Mouse (Mus musculus) stomach, embryonic 15.5 days (tissue): ENCODE measurements around the gene Enho. TPM values are rescaled to one million over a fixed set of nuclear protein-coding genes. Genes with fewer than 3 reads are reported as not detected.
A peak's percentile ranks its signal among the peaks of the same experiment; 100 is the strongest.

Experiments used
- ATAC-seq: fragments of 200-750 bp; cut with Nextera tagmentation; 2 replicates; pipeline ENCODE4 v1.8.0; 2017; ENCODE audit warnings: low read depth, moderate number of reproducible peaks, moderate TSS enrichment; ENCODE audit not compliant: insufficient read depth, low FRiP score
- H3K27ac ChIP-seq: fragments of 300-500 bp; sonication (generic); 2 replicates; pipeline ENCODE4 v1.5.1; 2015; ENCODE audit warnings: mild to moderate bottlenecking, inconsistent platforms
- H3K27me3 ChIP-seq: fragments of 300-500 bp; sonication (generic); replicated peaks from 2 replicates; pipeline ENCODE4 v1.6.1; 2015; ENCODE audit warnings: inconsistent platforms
- H3K36me3 ChIP-seq: fragments of 300-500 bp; sonication (generic); 2 replicates; pipeline ENCODE4 v1.6.1; 2015; ENCODE audit warnings: inconsistent platforms
- H3K4me1 ChIP-seq: fragments of 300-500 bp; sonication (generic); 2 replicates; pipeline ENCODE4 v1.6.1; 2015; ENCODE audit warnings: inconsistent platforms
- H3K4me2 ChIP-seq: fragments of 300-500 bp; sonication (generic); 2 replicates; pipeline ENCODE4 v1.6.1; 2015; ENCODE audit warnings: mild to moderate bottlenecking, inconsistent platforms
- H3K4me3 ChIP-seq: fragments of 300-500 bp; sonication (generic); replicated peaks from 2 replicates; pipeline ENCODE4 v1.5.1; 2015; ENCODE audit warnings: inconsistent platforms
- H3K9ac ChIP-seq: fragments of 300-500 bp; sonication (generic); 2 replicates; pipeline ENCODE4 v1.6.1; 2015; ENCODE audit warnings: inconsistent platforms
- H3K9me3 ChIP-seq: fragments of 300-500 bp; sonication (generic); 2 replicates; pipeline ENCODE4 v1.6.1; 2016; ENCODE audit warnings: inconsistent platforms
- WGBS: fragments of 180-500 bp; shearing (Covaris S2); methylation state at CpG from one replicate; pipeline ENCODE4 v1.1.7; 2015; 5-methylcytosine and 5-hydroxymethylcytosine counted together
- polyA plus RNA-seq: library from polyadenylated mRNA; unstranded; fragments of >200 nt; fragmentation: Nextera tagmentation; extraction: Ambion mirVana; gene quantifications from 2 replicates; pipeline ENCODE4 v1.2.1, GENCODE M21; 2015

The Enho gene
- polyA plus RNA-seq, 1 experiment from 2014 or later, result 24.0 TPM

- peak overlapping the region; percentile 86 for H3K4me2 ChIP-seq
- 0 out of 2 replicates have a peak, but pooled peaks cover 14% of the 10 kb centered on the region for H3K4me1 ChIP-seq
- 19% methylated on average over 10 of the region's 10 CpGs for WGBS
- peak overlapping the region; percentile 58 for H3K9ac ChIP-seq
- H3K9me3 ChIP-seq, result no peaks in the 10 kb centered on the region
- H3K4me3 ChIP-seq, result peak overlapping the region; percentile 57
- no peaks in the 10 kb centered on the region for H3K36me3 ChIP-seq
- H3K27ac ChIP-seq, result peak overlapping the region; percentile 73; the same call in 1 of the 2 replicates
- H3K27me3 ChIP-seq, result peaks cover 7% of the 10 kb centered on the region
- no peak for ATAC-seq
Observed at GRCm38 (mm10) chr4:41639214-41639841, 796 bp downstream of the Enho start.

GRCm38 (mm10) chr4:41638828-41639213 lies 1.3 kb downstream of the Enho start:
- H3K27ac ChIP-seq, result no peak overlapping the region
- H3K4me1 ChIP-seq, result 0 out of 2 replicates have a peak, but pooled peaks cover 14% of the 10 kb centered on the region
- H3K9me3 ChIP-seq, result no peaks in the 10 kb centered on the region
- ATAC-seq, result no peak
- H3K36me3 ChIP-seq, result no peaks in the 10 kb centered on the region
- peaks cover 7% of the 10 kb centered on the region for H3K27me3 ChIP-seq
- no peak overlapping the region for H3K9ac ChIP-seq
- H3K4me2 ChIP-seq, result peak overlapping the region; percentile 86
- 90% methylated on average over 6 of the region's 6 CpGs for WGBS
- H3K4me3 ChIP-seq, result peak overlapping the region; percentile 57

GRCm38 (mm10) chr4:41638186-41638731 lies 1.9 kb downstream of the Enho start:
- 88% methylated on average over 10 of the region's 10 CpGs for WGBS
- Histone ChIP-seq H3K4me2 (no peak overlapping the region), H3K4me1 (0 out of 2 replicates have a peak, but pooled peaks cover 14% of the 10 kb centered on the region)

GRCm38 (mm10) chr4:41636882-41637635 lies 3.1 kb downstream of the Enho start:
- no peaks in the 10 kb centered on the region for H3K9me3 ChIP-seq
- no peak for ATAC-seq
- H3K4me2 ChIP-seq, result no peak overlapping the region
- peaks cover 19% of the 10 kb centered on the region; the same call in 1 of the 2 replicates for H3K4me1 ChIP-seq
- H3K27me3 ChIP-seq, result peaks cover 7% of the 10 kb centered on the region
- H3K9ac ChIP-seq, result no peak overlapping the region
- H3K27ac ChIP-seq, result peak overlapping the region; percentile 22; the same call in 1 of the 2 replicates
- H3K36me3 ChIP-seq, result no peaks in the 10 kb centered on the region
- no peak overlapping the region for H3K4me3 ChIP-seq
- WGBS, result 71% methylated on average over 10 of the region's 10 CpGs

More at GRCm38 (mm10) chr4:41638186-41638731, 1.9 kb downstream of the Enho start:
- no peak overlapping the region for H3K9ac ChIP-seq
- no peak overlapping the region for H3K4me3 ChIP-seq
- ATAC-seq, result no peak
- no peaks in the 10 kb centered on the region for H3K9me3 ChIP-seq
- no peaks in the 10 kb centered on the region for H3K36me3 ChIP-seq
- H3K27me3 ChIP-seq, result peaks cover 7% of the 10 kb centered on the region
- no peak overlapping the region for H3K27ac ChIP-seq

GRCm38 (mm10) chr4:41636366-41636765 lies 3.8 kb downstream of the Enho start:
- no peaks in the 10 kb centered on the region for H3K9me3 ChIP-seq
- ATAC-seq, result no peak
- no peak overlapping the region for H3K4me3 ChIP-seq
- H3K27me3 ChIP-seq, result peaks cover 7% of the 10 kb centered on the region
- 46% methylated on average over 7 of the region's 7 CpGs for WGBS
- H3K9ac ChIP-seq, result no peak overlapping the region
- peak overlapping the region; percentile 22; the same call in 1 of the 2 replicates for H3K27ac ChIP-seq
- H3K4me2 ChIP-seq, result peak overlapping the region; percentile 16; the same call in 1 of the 2 replicates
- no peaks in the 10 kb centered on the region for H3K36me3 ChIP-seq
- H3K4me1 ChIP-seq, result peaks cover 26% of the 10 kb centered on the region

GRCm38 (mm10) chr4:41635906-41636305 lies 4.2 kb downstream of the Enho start:
- no peaks in the 10 kb centered on the region for H3K36me3 ChIP-seq
- no peak overlapping the region for H3K4me2 ChIP-seq
- H3K4me3 ChIP-seq, result no peak overlapping the region
- H3K9me3 ChIP-seq, result no peaks in the 10 kb centered on the region
- H3K27me3 ChIP-seq, result peaks cover 7% of the 10 kb centered on the region
- peaks cover 31% of the 10 kb centered on the region for H3K4me1 ChIP-seq
- no peak overlapping the region for H3K9ac ChIP-seq
- whole genome bisulfite sequencing, result 58% methylated on average over 2 of the region's 2 CpGs
- no peak overlapping the region for H3K27ac ChIP-seq
- ATAC-seq, result no peak

GRCm38 (mm10) chr4:41635224-41635623 lies 4.9 kb downstream of the Enho start:
- Histone ChIP-seq H3K4me1 (peaks cover 35% of the 10 kb centered on the region), H3K9ac (no peak overlapping the region), H3K4me2 (no peak overlapping the region), H3K36me3 (no peaks in the 10 kb centered on the region), H3K27ac (no peak overlapping the region), H3K27me3 (peaks cover 7% of the 10 kb centered on the region), H3K4me3 (no peak overlapping the region), H3K9me3 (no peaks in the 10 kb centered on the region)
- ATAC-seq, result no peak
- WGBS, result 70% methylated on average over 8 of the region's 8 CpGs

- no peak overlapping the region for H3K27ac ChIP-seq
- peaks cover 7% of the 10 kb centered on the region for H3K27me3 ChIP-seq
- no peaks in the 10 kb centered on the region for H3K36me3 ChIP-seq
- no peaks in the 10 kb centered on the region for H3K9me3 ChIP-seq
- no peak overlapping the region for H3K4me3 ChIP-seq
- no peak overlapping the region for H3K9ac ChIP-seq
- H3K4me1 ChIP-seq, result peaks cover 41% of the 10 kb centered on the region
- no peak for ATAC-seq
- H3K4me2 ChIP-seq, result no peak overlapping the region
- WGBS, result 92% methylated on average over 8 of the region's 8 CpGs
Observed at GRCm38 (mm10) chr4:41634631-41635030, 5.5 kb downstream of the Enho start.

GRCm38 (mm10) chr4:41633001-41633400 lies 7.1 kb downstream of the Enho start:
- H3K4me2 ChIP-seq, result no peak overlapping the region
- H3K4me1 ChIP-seq, result peaks cover 51% of the 10 kb centered on the region
- H3K9me3 ChIP-seq, result no peaks in the 10 kb centered on the region
- H3K9ac ChIP-seq, result no peak overlapping the region
- H3K27me3 ChIP-seq, result no peaks in the 10 kb centered on the region
- no peaks in the 10 kb centered on the region for H3K36me3 ChIP-seq
- no peak overlapping the region for H3K4me3 ChIP-seq
- 78% methylated on average over 9 of the region's 9 CpGs for WGBS
- no peak overlapping the region for H3K27ac ChIP-seq
- no peak for ATAC-seq

- Histone ChIP-seq H3K4me2 (peak overlapping the region; percentile 35), H3K9ac (no peak overlapping the region), H3K27me3 (no peaks in the 10 kb centered on the region), H3K9me3 (no peaks in the 10 kb centered on the region), H3K27ac (peak overlapping the region; percentile 36), H3K4me1 (peaks cover 54% of the 10 kb centered on the region), H3K36me3 (no peaks in the 10 kb centered on the region), H3K4me3 (no peak overlapping the region)
- 6% methylated on average over 11 of the region's 11 CpGs for WGBS
- ATAC-seq, result no peak
Observed at GRCm38 (mm10) chr4:41631390-41631789, 8.7 kb downstream of the Enho start.

GRCm38 (mm10) chr4:41630196-41630595 lies 9.9 kb downstream of the Enho start:
- no peak overlapping the region for H3K4me2 ChIP-seq
- no peak overlapping the region for H3K4me3 ChIP-seq
- WGBS, result 31% methylated on average over 6 of the region's 6 CpGs
- no peak overlapping the region for H3K9ac ChIP-seq
- peak overlapping the region; percentile 63; the same call in 1 of the 2 replicates for H3K27ac ChIP-seq
- H3K4me1 ChIP-seq, result peaks cover 51% of the 10 kb centered on the region
- no peaks in the 10 kb centered on the region for H3K9me3 ChIP-seq
- ATAC-seq, result peak; percentile 57
- H3K36me3 ChIP-seq, result no peaks in the 10 kb centered on the region
- no peaks in the 10 kb centered on the region for H3K27me3 ChIP-seq
